Mouse (Mus musculus): ENCODE measurements around the gene Ces3a.
"Not testable (repeated sequence)": the region's sequence is repeated elsewhere in the genome, so short reads cannot be mapped to it uniquely, and the experiment has no call there.

Ces3a gene

DNA sequence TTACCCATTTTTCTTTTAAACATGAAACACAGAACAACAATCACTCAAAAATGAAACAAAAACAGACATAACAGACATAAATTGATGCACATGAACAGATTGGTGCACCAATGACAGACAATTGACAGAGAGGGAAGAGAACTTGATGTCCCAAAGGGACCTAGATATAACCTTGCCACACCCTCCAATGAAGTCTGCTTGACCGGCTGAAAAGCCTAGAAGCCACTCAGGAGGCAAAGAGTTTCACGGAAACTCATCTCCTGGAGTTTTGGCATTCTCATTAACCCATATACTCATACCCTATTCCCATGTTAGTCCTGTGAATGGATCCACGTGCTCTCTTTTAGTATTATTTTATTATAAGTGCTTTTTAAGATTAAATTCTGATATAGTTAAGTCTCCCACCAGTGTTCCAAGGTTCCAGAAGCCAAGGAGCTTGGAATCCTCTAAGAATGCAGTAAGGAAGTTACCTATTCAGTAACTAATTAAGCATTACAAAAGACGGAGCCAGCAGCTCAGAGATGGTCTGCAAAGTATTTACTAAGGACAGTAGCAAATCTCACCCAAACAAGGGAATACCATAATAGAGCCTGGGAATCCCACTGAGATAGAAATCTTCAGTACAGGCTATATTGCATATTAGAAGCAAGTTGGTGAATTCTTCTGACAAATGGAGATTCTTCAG, 53.8 kb downstream of the Ces3a start:
- DNase-seq: not testable (repeated sequence)

- not testable (repeated sequence) for DNase-seq
Observed at GRCm38 (mm10) chr8:105103701-105104100, 55.3 kb downstream of the Ces3a start.

DNA sequence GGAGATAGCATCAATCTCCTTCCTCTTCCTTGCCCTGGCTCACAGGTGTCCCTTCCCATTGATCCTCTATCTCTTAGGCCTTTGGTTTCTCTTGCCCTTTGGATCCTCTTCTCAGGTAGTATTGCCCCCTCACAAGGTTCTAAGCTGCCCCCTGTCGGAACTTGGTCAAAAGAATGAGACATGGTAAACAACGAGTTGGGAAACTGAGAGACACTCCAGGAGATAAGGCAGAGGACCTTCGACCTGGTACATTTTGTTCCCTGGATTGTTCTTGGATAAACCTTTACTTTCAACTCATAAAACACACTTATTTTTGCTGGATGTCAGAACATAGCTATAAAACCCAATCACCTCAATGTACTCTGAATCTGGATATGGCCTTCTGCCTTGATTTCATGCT, 55.8 kb downstream of the Ces3a start:
- DNase-seq: no peak
